Mouse (Mus musculus) left cerebral cortex, adult 8-10 months (tissue): ENCODE data around the gene Wnt2. TPM values are rescaled to one million over a fixed set of nuclear protein-coding genes. Genes with fewer than 3 reads are reported as not detected.
A peak's percentile ranks its signal among the peaks of the same experiment; 100 is the strongest.

Source experiments
- DNase-seq, 2 experiments: peaks; one replicate each; pipeline ENCODE4 v3.0.0; 2022; ENCODE audit warnings: low spot score in 2 of 2
- total RNA-seq, 4 experiments: library from RNA; stranded (reverse); gene quantifications; 2 replicates each; pipeline ENCODE4 v1.2.4; 2022

The Wnt2 gene
- total RNA-seq, result 1 to 10 TPM; 3.8 to 6.4 (median 5.4) TPM

DNA sequence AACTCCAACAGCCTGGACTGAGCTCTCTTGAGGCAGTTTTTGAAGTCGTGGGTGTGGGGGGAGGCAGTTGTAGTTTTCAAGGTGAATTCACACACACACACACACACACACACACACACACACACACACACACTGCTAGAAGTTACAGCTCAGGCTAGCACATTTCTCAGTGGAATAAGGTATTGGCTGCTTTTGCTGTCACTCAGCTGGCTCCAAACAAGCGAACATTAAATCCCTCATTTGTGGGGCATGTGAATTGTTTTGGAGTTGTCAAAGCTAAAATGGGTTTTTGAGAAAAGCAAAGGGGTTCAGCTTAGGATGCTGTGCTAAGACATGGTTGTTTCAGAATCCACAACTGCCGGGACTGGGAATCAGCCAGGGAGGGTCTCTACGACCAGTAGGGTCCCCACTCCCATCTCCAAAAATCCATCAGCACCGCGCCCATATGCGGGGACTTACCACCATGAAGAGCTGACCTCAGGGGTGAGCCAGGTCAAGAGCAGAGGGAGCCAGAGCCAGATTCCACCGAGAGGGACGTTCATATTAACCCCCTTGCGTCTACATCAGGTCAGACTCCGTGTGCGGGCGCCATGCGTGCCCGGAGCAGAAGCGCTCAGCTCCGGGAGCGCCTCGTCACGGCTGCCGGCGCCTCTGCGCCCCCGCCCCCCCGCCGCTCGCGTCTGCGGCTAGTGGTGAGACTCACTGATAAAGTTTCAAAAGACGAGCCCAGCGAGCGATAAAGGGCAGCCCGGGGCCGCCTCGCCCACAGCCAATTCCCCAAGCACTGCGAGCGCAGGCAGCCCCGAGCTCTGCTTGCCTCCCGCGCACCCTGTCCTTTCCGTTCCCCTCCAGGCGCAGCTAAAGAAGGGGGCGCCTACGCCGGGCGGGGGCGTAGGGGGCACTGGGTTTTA, at the start of gene Wnt2:
Gene Wnt2, minus strand, starts transcription at position 840 of the 911 bp plus-strand sequence.
- DNase-seq, result no peak

DNA sequence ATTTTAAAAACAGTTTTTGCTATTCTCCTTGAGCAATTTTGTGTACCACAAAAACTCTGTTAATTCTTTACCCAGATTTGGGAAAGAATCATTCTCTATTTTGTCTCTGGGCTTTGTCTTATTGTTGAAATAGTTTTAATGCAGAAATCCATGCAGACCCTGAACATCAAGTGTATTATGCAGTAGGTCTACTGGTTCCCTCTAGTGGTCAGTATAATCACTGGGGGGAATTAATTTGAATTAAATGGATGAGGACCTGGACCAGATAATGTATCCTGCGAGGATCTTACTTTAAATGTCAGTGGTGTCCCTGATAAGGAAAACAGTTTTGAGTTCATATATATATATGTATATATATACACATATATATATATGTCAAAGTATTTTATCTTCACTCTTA, 48.2 kb upstream of the Wnt2 start:
- no peak for DNase-seq

GRCm38 (mm10) chr6:18076986-18077385, 46.6 kb upstream of the Wnt2 start:
- DNase-seq, result no peak

DNA sequence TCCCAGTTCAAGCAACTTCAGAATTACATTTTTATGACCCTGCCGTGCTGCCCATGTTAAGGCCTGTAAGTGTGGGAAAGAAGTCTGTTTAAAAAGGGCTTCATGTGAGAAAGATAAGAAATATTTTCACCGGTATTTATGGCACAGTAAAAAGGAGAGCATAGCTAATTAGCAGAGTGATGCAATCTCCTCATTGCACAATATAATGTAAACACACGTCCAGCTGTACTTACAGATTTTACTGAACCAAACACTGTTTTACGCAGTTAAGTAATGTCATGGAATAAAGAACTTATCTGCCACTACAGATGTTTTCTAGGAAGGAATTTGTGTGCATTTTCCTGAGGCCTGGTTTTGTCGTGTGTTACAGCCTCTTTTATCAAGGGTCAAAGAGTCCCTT, 46.2 kb upstream of the Wnt2 start:
- DNase-seq, result no peak

DNA sequence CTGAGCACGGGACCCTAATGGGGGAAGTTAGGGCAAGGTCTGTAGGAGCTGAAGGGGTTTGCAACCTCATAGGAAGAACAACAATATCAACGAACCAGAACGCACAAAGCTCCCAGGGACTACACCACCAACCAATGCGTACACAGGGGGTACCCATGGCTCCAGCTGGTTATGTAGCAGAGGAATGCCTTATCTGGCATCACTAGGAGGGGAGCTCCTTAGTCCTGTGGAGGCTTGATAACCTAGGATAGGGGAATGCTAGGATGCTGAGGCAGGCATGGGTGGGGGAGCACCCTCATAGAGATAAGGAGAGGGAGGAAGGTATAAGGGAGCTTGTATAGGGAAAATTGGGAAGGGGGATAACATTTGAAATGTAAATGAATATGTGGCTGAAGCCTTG, 27.5 kb upstream of the Wnt2 start:
- DNase-seq, result no peak

GRCm38 (mm10) chr6:18051702-18052101, 21.3 kb upstream of the Wnt2 start:
- DNase-seq, result peak in 1 of 2 experiments; percentile 47

DNA sequence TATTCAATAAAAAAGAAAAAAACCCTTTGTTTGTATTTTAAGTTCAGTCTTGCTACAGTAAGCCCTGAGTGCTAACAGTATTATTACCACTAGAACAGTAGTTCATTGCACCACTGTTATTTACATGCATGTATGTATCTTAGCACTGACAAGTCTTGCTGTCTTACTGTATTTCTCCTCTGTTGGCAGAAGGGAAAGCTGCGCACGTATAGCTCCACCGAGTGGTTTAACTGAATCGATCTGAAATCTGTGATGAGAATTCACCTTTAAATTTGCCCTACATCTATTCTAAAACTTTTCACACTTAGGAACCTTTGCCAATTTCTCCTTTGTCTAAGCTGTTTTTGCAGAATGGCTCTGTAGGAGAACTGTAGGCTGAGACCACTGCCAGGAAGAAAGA, 13.9 kb upstream of the Wnt2 start:
- no peak for DNase-seq

DNA sequence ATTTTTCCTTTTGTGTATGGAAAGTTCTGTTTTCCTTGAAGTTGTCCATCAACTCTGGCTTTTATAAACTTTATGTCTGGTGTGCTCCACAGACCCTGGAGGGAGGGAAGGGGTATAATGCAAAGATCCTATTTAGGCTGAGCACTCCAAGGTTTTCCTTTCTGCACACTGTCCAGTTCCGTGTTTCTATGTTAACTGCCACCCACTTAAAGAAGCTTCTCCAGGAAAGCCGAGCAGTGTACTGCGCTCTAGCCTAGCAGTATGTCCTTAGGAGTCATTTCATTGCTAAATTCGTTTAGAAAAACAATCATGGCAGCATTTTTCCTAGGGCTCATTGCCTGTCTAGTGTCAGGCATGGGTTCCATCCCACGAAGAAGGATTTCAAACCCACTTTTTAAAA, 12.8 kb upstream of the Wnt2 start:
- no peak for DNase-seq

GRCm38 (mm10) chr6:18032271-18032670, 1.9 kb upstream of the Wnt2 start:
- DNase-seq, result no peak

- DNase-seq, result peak; percentile 37 to 48
Observed at GRCm38 (mm10) chr6:18031509-18032010, 1.2 kb upstream of the Wnt2 start.

GRCm38 (mm10) chr6:18030868-18031508, 603 bp upstream of the Wnt2 start:
- DNase-seq, result no peak

GRCm38 (mm10) chr6:18024133-18024794, 6.1 kb downstream of the Wnt2 start:
- no peak for DNase-seq

GRCm38 (mm10) chr6:18013346-18013745, 17.0 kb downstream of the Wnt2 start:
- DNase-seq, result no peak

DNA sequence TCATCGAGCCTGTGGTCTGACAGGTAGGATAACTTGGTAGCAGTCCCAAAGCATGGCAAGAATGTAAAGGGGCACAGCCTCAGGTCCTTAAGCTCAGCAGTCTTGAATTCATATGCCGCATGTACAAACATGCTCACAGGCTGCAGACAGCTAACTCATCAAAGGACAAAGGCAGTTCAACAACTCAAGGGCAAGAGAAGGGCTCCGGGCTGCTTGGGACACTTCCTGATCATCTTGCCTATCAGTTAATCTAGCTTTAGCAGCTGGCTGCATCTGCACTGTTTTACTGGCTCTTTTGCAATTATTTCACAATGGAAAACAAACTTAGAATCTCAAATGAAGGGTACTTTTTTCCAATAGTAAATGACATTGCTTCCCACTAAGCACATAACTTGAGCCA, 23.0 kb downstream of the Wnt2 start:
- DNase-seq, result no peak

DNA sequence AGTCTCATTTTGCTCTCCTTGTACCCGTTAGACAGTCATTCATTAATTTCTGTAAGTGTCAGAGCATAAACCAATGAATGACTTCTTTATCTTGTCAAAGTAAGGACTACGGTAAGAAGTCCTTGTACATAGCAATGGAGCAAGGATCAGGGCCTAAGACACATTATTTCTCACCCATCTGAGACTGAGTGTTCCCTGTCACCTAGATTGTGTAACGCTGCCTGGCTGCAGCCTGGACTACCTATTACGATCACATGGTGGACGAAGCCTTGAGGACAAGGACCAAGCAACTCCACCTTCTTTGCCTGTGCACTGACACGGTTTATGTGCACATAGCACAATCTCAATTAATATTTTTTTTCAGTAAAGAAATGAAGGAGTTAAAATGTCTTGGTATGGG, 28.3 kb downstream of the Wnt2 start:
- no peak for DNase-seq

GRCm38 (mm10) chr6:17998497-17998896, 31.9 kb downstream of the Wnt2 start:
- DNase-seq, result no peak

GRCm38 (mm10) chr6:17994956-17995790, 35.2 kb downstream of the Wnt2 start:
- no peak for DNase-seq

- DNase-seq, result no peak
Observed at GRCm38 (mm10) chr6:17991625-17992024, 38.8 kb downstream of the Wnt2 start.

DNA sequence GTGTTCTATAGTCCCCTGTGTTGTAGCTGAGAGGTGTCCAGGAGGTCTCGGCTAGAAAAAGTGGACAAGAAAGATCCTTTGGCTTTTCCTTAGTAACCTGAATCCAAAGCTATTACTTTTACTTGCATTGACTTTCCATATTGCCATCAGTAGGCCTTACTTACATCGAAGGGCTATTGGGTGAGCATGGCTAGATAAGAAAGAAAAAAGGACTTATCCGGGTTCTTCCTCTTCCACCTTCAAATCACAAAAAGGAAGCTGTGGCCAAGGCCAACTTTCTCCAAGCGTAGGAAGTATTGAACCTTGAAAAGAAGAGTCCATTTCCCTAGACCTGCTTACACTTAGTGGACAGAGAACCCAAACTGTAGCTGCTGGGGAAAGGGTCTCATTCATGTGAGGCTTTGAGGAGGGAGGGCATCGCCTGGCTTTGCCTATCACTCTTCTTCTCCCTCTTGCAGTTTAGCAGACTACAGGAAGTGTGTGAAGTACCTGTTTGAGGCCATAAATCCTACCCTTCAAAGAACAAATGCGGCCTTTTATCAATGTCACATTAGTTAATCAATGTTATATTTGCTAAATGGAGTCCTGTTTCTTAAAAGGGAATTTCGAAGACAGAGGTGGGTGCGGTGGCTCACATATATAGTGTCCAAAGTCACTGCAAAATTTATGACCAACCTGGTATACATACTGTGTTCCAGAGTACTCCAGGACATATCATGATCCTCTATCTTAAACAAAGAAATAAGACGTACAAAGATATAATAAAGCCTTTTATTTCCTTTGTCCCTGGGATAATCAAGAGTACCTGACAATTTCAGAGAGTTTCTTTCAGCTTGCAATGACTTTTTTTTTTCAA, 40.0 kb downstream of the Wnt2 start:
- DNase-seq, result no peak

- no peak for DNase-seq
Observed at GRCm38 (mm10) chr6:17979361-17979760, 51.0 kb downstream of the Wnt2 start.
